Mouse (Mus musculus): ENCODE data around the gene Tmem82. TPM values are rescaled to one million over a fixed set of nuclear protein-coding genes. Genes with fewer than 3 reads are reported as not detected.

Gene Tmem82
- total RNA-seq, 2 experiments from 2014 or later: 30.1 to 35.4 TPM

Other genes with a start within 250 kb of the Tmem82 start
- not detected for gene Clcnka, start 219.9 kb downstream of the Tmem82 start, total RNA-seq (2021)
- gene Clcnkb, start 202.6 kb downstream of the Tmem82 start, total RNA-seq (2021): 1 to 10 TPM in 1 of 2 experiments, under 1 TPM in 1; 0.83 to 1.5 TPM
- gene Hspb7, start 197.9 kb downstream of the Tmem82 start, total RNA-seq (2021): 100 to 1,000 TPM; 760 to 902 TPM
- under 1 TPM; 0.34 to 0.43 TPM for gene Srarp, start 182.5 kb downstream of the Tmem82 start, total RNA-seq (2021)
- gene Zbtb17, start 174.0 kb downstream of the Tmem82 start, total RNA-seq (2021): 10 to 100 TPM; 20.8 to 21.2 TPM
- 10 to 100 TPM; 33.8 to 34.0 TPM for gene Spen, start 80.0 kb downstream of the Tmem82 start, total RNA-seq (2021)
- 100 to 1,000 TPM; 299 to 338 TPM for gene Fblim1, start 12.5 kb downstream of the Tmem82 start, total RNA-seq (2021)
- gene Slc25a34, start 5.2 kb upstream of the Tmem82 start, total RNA-seq (2021): 100 to 1,000 TPM; 121 TPM
- gene Plekhm2, start 46.3 kb upstream of the Tmem82 start, total RNA-seq (2021): 100 to 1,000 TPM; 101 to 103 TPM
- not detected for gene Rsc1a1, start 67.0 kb upstream of the Tmem82 start, total RNA-seq (2021)
- 10 to 100 TPM; 39.0 to 40.4 TPM for gene Ddi2, start 104.8 kb upstream of the Tmem82 start, total RNA-seq (2021)
- under 1 TPM; 0.72 to 0.98 TPM for gene Agmat, start 128.0 kb upstream of the Tmem82 start, total RNA-seq (2021)
- 10 to 100 TPM; 18.4 to 18.5 TPM for gene Dnajc16, start 172.3 kb upstream of the Tmem82 start, total RNA-seq (2021)
- gene Casp9, start 175.0 kb upstream of the Tmem82 start, total RNA-seq (2021): 1 to 10 TPM; 7.7 to 9.5 TPM
- not detected for gene Cela2a, start 207.5 kb upstream of the Tmem82 start, total RNA-seq (2021)
- gene Ctrc, start 227.7 kb upstream of the Tmem82 start, total RNA-seq (2021): not detected

Measured in heart, postnatal 14 days (tissue).